Mouse (Mus musculus): Measurements from ENCODE around the gene Slc25a34. TPM values are rescaled to one million over a fixed set of nuclear protein-coding genes. Genes with fewer than 3 reads are reported as not detected.
A peak's percentile ranks its signal among the peaks of the same experiment; 100 is the strongest.

Gene Slc25a34
- 1 to 10 TPM; 3.0 to 3.2 TPM for total RNA-seq (2021)

DNA sequence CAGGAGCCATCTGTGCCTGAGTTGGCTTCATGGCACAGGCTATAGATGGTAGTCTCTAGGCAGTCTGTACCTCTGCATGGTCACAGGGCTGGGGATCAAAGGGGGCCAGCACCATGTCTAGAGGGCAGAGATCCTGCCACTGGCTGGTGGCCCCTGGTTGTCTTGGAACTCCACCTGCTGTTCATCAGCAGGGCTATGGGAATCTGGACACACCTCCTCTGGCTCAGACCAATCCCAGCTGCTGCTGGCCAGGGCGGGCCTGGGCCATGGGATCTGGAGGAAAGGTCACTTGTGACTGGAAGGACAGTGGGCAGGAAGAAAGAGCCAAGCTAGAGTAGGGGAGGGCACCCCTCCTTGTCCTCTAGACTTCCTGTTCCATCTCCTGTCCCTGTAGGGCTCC, at the start of gene Slc25a34:
Gene Slc25a34 (minus strand): TSS at position 156 of the 400 bp plus-strand sequence.
- intact Hi-C loops (cut with DNase I), result no loop called here
- DNase-seq (ENCODE audit: low spot score in 2 of 2), result no peak

- DNase-seq (ENCODE audit: low spot score in 2 of 2), result no peak
- intact Hi-C loops (cut with DNase I), result no loop called here
These were observed 48.7 kb upstream of the Slc25a34 start for GRCm38 (mm10) chr4:141672325-141672724.

- intact Hi-C loops (cut with DNase I), result no loop called here
- DNase-seq (ENCODE audit: low spot score in 2 of 2), result peak in 1 of 2 experiments; percentile 39
These were observed 47.8 kb upstream of the Slc25a34 start for GRCm38 (mm10) chr4:141671389-141671788.

GRCm38 (mm10) chr4:141669898-141670712, 46.5 kb upstream of the Slc25a34 start:
- intact Hi-C loops (cut with DNase I), result no loop called here
- no peak for DNase-seq (ENCODE audit: low spot score in 2 of 2)

GRCm38 (mm10) chr4:141664799-141665198, 41.2 kb upstream of the Slc25a34 start, which contains the start of gene Plekhm2:
Plekhm2 (minus strand) TSS chr4:141664899.
- DNase-seq (ENCODE audit: low spot score in 2 of 2), result no peak
- intact Hi-C loops (cut with DNase I), result no loop called here

GRCm38 (mm10) chr4:141664011-141664745, 40.6 kb upstream of the Slc25a34 start:
- intact Hi-C loops (cut with DNase I), result no loop called here
- DNase-seq (ENCODE audit: low spot score in 2 of 2), result peak; percentile 77 to 78

DNA sequence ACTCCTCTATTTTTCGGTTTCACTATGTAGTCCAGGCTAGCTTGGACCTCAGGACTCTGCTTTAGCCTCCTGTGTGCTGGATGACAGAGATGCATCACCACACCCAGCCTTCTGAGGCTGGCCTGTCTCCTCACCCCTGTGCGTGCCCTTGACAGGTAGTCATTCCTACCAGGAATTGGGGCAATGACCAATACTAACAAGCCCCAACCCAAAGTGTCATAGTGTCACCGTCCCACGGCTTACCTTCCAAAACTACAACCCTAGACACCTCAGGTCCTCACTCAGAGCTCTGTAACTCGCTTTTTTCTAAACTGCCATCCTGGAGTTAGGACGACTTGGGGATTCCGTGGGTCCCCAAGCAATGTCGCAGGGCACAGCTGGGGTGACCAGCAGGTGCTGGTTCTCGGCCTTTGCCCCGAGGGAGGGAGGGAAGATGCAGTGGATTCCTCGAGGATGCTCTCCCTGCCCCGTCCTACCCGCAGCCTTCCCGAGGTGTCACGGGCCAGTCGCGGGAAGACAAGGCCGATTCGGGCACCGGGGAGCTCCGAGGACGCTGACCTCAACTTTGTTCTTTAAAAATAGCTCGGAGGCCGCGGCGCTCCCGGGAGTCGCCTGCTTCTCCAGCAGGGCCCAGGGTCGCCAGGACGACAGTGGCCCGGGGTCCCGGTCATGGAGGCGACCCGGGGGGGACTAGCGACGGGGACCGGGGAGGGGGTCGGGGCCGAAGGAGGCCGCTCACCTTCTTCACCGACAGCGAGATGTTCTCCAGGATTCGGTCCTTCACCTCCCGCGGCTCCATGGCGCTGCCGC, 39.7 kb upstream of the Slc25a34 start:
- intact Hi-C loops (cut with DNase I), result no loop called here
- DNase-seq (ENCODE audit: low spot score in 2 of 2), result no peak

GRCm38 (mm10) chr4:141660884-141661283, 37.3 kb upstream of the Slc25a34 start:
- DNase-seq (ENCODE audit: low spot score in 2 of 2), result no peak
- intact Hi-C loops (cut with DNase I), result no loop called here

- intact Hi-C loops (cut with DNase I), result no loop called here
- no peak for DNase-seq (ENCODE audit: low spot score in 2 of 2)
These were observed 36.1 kb upstream of the Slc25a34 start for GRCm38 (mm10) chr4:141659739-141660138.

GRCm38 (mm10) chr4:141658846-141659484, 35.3 kb upstream of the Slc25a34 start:
- no peak for DNase-seq (ENCODE audit: low spot score in 2 of 2)
- intact Hi-C loops (cut with DNase I), result no loop called here

DNA sequence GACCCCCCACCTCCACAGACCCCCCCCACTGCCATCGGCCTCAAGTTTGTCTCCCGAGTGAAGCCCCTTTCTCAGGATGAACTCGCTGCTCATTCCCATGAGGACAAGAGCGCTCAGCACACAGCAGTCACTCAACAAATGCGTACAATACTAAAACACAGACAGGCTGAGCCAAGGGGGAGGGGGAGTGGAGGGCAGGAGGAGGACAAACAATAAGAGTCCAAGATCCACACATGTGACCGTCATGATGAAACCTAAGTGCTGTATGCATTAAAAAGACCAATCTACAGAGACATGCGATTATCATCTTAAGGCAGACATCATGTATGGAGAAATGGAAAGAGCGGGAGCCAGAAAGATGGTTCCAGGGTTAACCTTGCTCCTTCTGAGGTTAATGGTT, 33.3 kb upstream of the Slc25a34 start:
- DNase-seq (ENCODE audit: low spot score in 2 of 2), result no peak
- intact Hi-C loops (cut with DNase I), result no loop called here

- intact Hi-C loops (cut with DNase I), result no loop called here
- DNase-seq (ENCODE audit: low spot score in 2 of 2), result peak in 1 of 2 experiments; percentile 49
These were observed 32.4 kb upstream of the Slc25a34 start for GRCm38 (mm10) chr4:141655908-141656608.

GRCm38 (mm10) chr4:141654509-141654908, 30.9 kb upstream of the Slc25a34 start:
- intact Hi-C loops (cut with DNase I), result no loop called here
- DNase-seq (ENCODE audit: low spot score in 2 of 2), result no peak

DNA sequence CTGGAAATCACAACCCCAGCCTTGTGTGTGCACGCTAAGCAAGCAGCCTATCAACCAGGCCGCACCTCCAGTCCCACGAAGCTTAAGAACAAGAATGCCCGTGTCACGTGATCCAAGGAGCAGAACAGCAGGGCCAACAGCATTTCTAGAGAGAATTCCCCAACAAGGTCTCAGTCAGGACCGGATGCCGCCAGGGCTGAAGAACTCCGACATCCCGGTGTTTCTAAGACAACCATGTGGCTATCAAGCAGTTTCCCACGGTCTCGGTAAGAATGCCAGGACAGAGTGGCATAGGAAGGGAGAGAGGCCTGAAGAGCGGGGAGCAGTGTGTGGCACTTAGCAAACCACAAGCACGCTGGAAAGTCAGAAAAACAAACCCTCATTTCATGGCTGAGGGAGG, 30.2 kb upstream of the Slc25a34 start:
- intact Hi-C loops (cut with DNase I), result no loop called here
- no peak for DNase-seq (ENCODE audit: low spot score in 2 of 2)

GRCm38 (mm10) chr4:141653044-141653443, 29.4 kb upstream of the Slc25a34 start:
- intact Hi-C loops (cut with DNase I), result no loop called here
- DNase-seq (ENCODE audit: low spot score in 2 of 2), result no peak

GRCm38 (mm10) chr4:141651944-141652343, 28.3 kb upstream of the Slc25a34 start:
- intact Hi-C loops (cut with DNase I), result no loop called here

GRCm38 (mm10) chr4:141651286-141651685, 27.7 kb upstream of the Slc25a34 start:
- no peak for DNase-seq (ENCODE audit: low spot score in 2 of 2)
- intact Hi-C loops (cut with DNase I), result no loop called here

More at GRCm38 (mm10) chr4:141651944-141652343, 28.3 kb upstream of the Slc25a34 start:
- no peak for DNase-seq (ENCODE audit: low spot score in 2 of 2)

- intact Hi-C loops (cut with DNase I), result no loop called here
- no peak for DNase-seq (ENCODE audit: low spot score in 2 of 2)
These were observed 25.6 kb upstream of the Slc25a34 start for GRCm38 (mm10) chr4:141649244-141649643.

DNA sequence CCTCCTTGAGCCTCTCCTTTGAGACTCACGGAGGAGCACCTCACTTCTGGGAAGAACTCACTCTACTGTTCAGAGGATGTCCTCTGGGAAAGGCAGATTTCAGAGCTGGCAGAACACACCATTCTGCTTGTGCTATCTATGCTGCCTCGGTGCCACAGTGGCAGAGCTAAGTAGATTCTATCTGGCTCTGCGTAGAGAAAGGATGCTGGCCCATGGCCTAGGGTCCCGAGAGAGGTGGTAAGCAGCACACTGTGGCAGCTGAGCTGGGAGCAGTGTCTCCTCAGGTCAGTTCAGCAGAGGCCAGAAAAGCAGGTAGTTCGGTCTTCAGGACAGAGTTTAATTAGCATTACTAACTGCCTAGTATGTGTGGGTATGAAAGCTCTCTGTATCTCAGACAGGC, 24.6 kb upstream of the Slc25a34 start:
- intact Hi-C loops (cut with DNase I), result no loop called here
- DNase-seq (ENCODE audit: low spot score in 2 of 2), result no peak

Data from left cerebral cortex, postnatal 25 days (tissue).